Mouse (Mus musculus): Measurements from ENCODE around the gene Ergic1.

DNA sequence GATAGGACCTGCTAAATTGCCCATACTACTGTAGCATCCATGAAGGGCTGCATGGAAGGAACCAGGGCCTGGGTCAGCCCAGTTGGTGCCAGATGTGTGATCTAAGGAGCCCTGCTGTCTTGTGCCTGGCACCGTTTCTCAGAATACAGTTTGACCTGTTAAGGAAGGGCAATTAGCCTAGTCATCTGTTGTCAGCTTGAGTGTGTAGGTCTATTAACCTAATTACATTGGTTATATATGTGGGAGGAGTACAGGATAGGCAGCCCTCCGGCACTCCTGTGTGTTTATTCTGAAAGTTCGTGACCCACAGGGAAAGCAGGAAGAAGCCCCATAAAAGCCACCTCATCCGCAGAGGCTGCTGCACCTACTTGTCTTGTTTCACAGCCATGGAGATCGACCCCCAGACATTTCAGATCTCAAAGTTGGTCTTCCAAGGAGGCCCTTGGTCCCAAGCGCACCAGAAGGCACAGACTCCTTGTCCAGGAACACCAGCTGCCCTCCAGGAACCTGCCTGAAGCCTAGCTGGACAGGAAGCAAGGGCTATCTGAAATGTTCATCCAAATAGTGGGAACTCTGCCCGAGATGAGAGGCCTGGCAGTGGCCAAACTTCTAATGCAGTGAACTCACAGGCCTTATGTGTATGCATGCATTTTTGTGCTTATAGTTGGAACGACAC is 6.0 kb downstream of the Ergic1 start:
- TF ChIP-seq CTCF (IDR thresholded peaks at IDR 0.05; ENCODE audit: borderline replicate concordance, control insufficient read depth, extremely low read depth, insufficient read depth, low read length, poor library complexity) (no peak), POLR2A (IDR thresholded peaks at IDR 0.05; ENCODE audit: control insufficient read depth, extremely low read depth, insufficient read depth, low read length, poor library complexity) (no peak)

Data from thymus, adult 2 months (tissue).